Mouse (Mus musculus): Measurements from ENCODE around the gene Nenf. TPM values are rescaled to one million over a fixed set of nuclear protein-coding genes. Genes with fewer than 3 reads are reported as not detected.

The Nenf gene
- polyA plus RNA-seq, 1 experiment from 2014 or later: 74.3 TPM

Other genes with a start within 250 kb of the Nenf start
- gene Batf3, start 220.3 kb downstream of the Nenf start, polyA plus RNA-seq (2014; fragmentation: Nextera tagmentation; extraction: Ambion mirVana): 9.8 and 11.9 TPM in 2 replicates
- not detected in 2 replicates for gene Fam71a, start 153.4 kb downstream of the Nenf start, polyA plus RNA-seq (2014; fragmentation: Nextera tagmentation; extraction: Ambion mirVana)
- 2.1 and 2.4 TPM in 2 replicates for gene Atf3, start 100.2 kb downstream of the Nenf start, polyA plus RNA-seq (2014; fragmentation: Nextera tagmentation; extraction: Ambion mirVana)
- gene Tmem206, start 7.7 kb upstream of the Nenf start, polyA plus RNA-seq (2014; fragmentation: Nextera tagmentation; extraction: Ambion mirVana): 29.6 and 30.8 TPM in 2 replicates
- gene Ppp2r5a, start 85.1 kb upstream of the Nenf start, polyA plus RNA-seq (2014; fragmentation: Nextera tagmentation; extraction: Ambion mirVana): 18.8 and 24.8 TPM in 2 replicates